Mouse (Mus musculus) heart, postnatal 14 days (tissue): ENCODE measurements around the gene Helz2. TPM values are rescaled to one million over a fixed set of nuclear protein-coding genes. Genes with fewer than 3 reads are reported as not detected.
A peak's percentile ranks its signal among the peaks of the same experiment; 100 is the strongest.
"Not testable (repeated sequence)": the region's sequence is repeated elsewhere in the genome, so short reads cannot be mapped to it uniquely, and the experiment has no call there.

Experiments used
- DNase-seq, 2 experiments: peaks; one replicate each; pipeline ENCODE4 v3.0.0; 2021 to 2022
- intact Hi-C: fragments of 180-260 bp; cut with DNase I; formaldehyde crosslinking; loops from one replicate; pipeline ENCODE4 v1.15.1; 2025
- total RNA-seq, 2 experiments: library from RNA; stranded (reverse); gene quantifications; 2 replicates each; pipeline ENCODE4 v1.2.3; 2021

Gene Helz2
- total RNA-seq, 2 experiments from 2014 or later = 12.8 to 12.9 TPM

DNA sequence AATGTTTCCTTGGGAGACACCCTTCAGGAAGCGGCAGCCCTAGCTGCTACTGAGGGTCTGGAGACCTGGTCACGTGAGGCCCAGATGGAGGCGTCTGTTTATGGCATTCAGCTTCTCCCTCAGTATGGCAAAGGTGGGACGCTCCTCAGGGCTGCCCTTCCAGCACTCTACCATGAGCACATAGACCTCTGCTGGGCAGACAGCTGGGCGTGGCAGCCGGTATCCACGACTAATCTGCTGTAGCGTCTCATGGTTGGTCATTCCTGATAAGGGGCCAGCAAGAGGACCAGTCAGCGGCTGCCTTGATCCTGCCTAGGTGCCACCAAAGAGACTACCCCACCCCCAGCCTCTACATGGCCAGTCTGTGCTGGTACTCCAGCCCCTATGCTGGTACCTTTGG is 35.7 kb downstream of the Helz2 start:
- intact Hi-C loops = no loop called here
- DNase-seq = no peak

DNA sequence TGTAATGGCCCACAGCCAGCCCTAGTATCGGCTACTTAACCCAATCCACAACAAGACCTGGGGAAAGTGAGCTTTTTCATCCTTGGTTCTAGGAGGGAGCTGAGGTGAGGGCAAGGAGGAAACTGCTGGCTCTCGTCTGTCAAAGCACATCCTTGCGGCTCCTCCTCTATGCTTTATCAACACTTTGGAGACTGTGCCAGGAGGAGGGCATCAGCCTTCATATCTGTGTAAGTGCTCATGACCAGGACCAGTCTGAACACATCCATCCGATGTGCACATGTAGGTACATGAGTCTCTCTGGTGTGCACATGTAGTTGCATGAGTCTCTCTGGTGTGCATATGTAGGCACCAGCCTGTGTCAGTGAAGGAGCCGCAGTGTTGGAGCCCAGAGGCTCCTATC is 36.1 kb downstream of the Helz2 start:
- intact Hi-C loops = no loop called here
- DNase-seq = no peak

DNA sequence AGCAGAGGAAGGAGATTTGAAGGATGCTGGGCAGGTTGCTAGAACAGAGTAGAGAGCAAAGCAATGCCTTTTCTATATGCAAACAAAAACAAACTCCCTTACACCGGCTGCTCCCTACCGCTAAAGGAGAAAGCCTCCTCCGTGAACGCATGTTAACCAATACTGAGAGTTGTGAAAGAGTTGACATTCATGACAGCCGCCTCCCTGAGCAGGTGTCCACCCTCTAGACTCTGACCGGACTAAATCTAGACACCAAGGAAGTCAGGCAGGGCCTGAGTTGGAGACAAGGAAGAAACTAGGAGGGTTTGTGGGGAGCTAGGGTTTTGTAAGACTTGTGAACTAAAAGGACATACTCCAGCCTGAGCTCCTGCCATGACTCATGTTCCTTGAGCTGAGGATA is 38.9 kb downstream of the Helz2 start:
- DNase-seq = no peak
- intact Hi-C loops = no loop called here

GRCm38 (mm10) chr2:181202422-181202821 is 39.4 kb downstream of the Helz2 start, which contains the start of gene Ptk6:
Gene Ptk6 (minus strand): TSS chr2:181202789.
- intact Hi-C loops = no loop called here
- no peak for DNase-seq

DNA sequence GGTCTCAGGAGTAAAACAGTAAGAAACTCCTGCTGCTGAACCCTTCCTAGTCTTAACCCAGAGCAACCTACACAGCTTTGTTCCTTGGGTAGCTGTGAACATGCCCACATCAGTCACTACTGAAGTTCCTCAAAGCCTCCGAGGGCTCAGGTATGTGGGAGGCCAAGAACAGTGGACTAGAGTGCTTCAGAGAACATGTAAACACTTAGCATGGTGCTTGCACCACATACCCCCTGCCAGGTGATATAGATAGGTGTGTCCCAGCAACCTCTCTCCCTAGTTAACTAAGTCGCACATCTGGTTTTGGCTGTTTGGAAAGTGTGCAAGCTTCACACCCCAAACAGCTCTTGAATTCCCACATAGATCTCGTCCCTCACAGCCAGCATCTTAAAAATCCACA is 40.2 kb downstream of the Helz2 start:
- intact Hi-C loops = no loop called here
- DNase-seq = no peak

DNA sequence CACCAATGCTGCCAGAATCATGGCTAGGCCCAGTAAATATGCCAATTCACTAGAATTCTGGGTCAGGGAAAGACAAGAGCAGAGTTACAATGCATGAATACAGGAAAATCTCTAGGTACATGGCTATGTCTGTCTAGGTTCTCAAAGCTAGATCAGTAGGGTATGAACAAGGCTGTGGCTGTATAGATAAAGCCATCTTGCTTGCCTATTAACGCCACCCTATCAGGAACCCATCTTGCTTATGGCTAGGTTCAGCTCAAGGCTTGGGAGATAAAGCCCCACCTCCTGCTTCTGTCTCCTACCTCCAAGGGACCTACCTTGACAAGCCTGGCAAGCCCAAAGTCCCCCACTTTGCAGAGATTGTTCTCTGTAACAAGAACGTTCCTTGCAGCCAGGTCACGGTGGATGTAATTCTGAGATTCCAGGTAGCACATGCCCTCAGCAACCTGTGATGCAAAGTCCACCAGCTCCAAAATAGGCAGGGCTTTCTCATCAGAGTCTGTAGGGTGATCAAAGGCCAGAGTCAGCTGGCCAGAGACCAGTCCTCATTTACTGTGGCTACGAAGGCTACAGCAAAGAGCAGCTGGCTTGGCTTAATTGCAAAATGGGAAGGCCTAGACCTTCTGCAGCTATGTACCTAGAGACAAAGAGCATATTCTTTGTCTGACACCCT is 45.1 kb downstream of the Helz2 start:
- DNase-seq = no peak
- intact Hi-C loops = no loop called here

- intact Hi-C loops = no loop called here
- no peak for DNase-seq
Observed at GRCm38 (mm10) chr2:181193044-181193443, 48.8 kb downstream of the Helz2 start.

- intact Hi-C loops = no loop called here
- DNase-seq = no peak
Observed at GRCm38 (mm10) chr2:181191936-181192335, 49.9 kb downstream of the Helz2 start.

DNA sequence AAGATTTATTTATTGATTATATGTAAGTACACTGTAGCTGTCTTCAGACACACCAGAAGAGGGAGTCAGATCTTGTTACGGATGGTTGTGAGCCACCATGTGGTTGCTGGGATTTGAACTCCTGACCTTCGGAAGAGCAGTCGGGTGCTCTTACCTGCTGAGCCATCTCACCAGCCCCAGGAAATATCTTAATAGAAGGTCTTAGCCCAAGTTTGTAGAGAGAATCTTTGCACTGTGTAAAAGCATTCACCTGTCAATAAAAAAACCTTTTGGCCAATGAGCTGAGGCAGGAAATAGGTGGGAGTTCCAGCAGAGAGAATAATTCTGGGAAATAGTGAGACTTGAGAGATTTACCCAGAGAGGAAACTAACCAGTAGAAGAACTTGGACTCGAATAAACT is 50.4 kb downstream of the Helz2 start:
- intact Hi-C loops, DNase-seq: not testable (repeated sequence)

DNA sequence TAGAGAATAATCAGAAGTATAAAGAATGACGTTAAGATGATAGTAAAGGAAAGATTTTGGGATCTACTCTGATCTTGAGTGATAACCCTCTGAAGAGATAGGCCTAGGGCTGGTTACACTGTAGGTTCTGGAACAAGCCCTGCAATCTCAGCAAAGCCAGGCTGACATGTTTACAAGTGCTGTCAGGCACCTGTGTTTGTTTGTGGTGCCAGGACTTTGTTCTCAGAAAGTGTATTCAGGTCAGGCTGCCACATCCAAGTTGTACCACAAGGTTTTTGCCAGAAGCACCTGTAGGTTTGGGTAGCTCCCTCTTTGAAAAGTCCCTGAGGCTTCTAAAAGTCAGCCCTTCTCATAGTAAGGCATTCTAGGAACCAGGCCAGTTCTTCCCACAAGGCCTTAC is 52.5 kb downstream of the Helz2 start:
- intact Hi-C loops = loop anchor here (2.0 to 10.0 kb wide), 3 partner anchors 31 to 405 kb away; partner anchors contain the start of genes Fndc11, Prpf6, Samd10 and Zfp512b

DNA sequence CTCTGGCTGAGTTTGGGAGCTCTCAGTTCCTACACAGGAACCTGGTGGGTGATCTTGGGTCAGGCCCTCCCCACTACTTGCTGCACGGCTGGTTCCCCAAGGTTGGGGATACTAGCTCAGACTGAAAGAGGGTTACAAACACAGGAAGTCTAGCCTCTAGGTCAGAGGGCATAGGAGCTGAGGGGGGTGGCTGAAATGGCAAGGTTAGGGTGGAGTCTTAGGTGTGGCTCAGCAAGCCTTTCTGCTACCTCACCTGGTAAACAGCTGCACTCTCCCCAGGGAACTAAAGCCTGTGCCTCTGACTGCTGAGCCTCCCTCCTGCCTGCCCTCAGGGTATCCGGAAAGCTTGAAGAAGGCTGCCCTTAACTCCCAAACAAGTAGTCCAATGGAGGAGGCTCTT is 53.1 kb downstream of the Helz2 start:
- peak in 1 of 2 experiments; percentile 7 for DNase-seq
- intact Hi-C loops = loop anchor here (2.0 to 10.0 kb wide), 3 partner anchors 32 to 406 kb away; partner anchors contain the start of genes Fndc11, Prpf6, Samd10 and Zfp512b

More for the DNA sequence above, 52.5 kb downstream of the Helz2 start:
- DNase-seq = no peak

DNA sequence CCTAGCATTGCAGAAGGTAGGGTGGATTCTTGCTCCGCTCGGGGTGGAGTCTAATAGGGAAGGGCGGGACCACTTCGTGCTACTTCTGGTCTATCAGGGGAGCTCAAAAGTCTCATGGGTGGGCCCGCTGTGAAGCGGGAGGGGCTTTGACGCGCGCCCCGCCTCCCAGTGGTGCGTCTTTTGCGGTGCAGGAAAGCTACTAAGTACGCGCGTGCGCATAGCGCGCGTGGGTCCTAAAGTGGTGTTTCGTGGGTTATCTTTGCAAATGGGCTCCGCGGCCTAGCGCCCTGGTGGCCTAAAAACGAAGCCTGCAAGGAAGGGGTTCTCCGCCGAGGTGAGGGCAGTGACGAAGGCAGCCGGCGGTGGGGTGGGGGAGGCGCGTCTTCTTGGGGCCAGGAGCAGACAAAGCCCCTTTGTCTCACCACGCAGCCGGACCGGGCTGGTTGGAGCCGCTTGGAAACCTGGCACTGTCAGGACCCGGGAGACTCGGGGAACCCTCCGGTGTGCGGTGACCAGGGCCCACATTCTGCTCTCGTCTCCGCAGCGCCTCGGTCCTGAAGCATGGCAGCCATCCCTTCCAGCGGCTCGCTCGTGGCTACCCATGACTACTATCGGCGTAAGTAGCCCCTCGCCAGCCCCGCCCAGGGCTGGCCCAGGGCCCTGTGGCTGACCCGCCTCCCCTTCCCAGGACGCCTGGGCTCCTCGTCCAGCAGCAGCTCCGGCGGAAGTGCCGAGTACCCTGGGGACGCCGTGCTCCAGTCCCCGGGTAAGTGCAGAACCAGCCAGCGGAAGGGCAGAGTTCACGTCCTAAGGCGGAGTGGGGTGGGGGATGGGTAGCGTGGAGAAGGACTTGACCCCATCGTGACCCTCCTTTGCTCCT is 54.5 kb downstream of the Helz2 start, which contains the start of gene Ppdpf:
Ppdpf (plus strand) TSS at position 127 of the 880 bp plus-strand sequence.
- DNase-seq = peak; percentile 91 to 92
- intact Hi-C loops = loop anchor here (2.0 to 10.0 kb wide), 3 partner anchors 50 to 407 kb away; partner anchors contain the start of genes Prpf6, Samd10 and Zfp512b

GRCm38 (mm10) chr2:181186635-181187034 is 55.2 kb downstream of the Helz2 start:
- intact Hi-C loops = loop anchor here (1.0 to 10.0 kb wide), 4 partner anchors 51 to 408 kb away; partner anchors contain the start of genes Prpf6, Samd10 and Zfp512b
- peak; percentile 82 to 86 for DNase-seq

GRCm38 (mm10) chr2:181180898-181181297 is 60.9 kb downstream of the Helz2 start:
- intact Hi-C loops = loop anchor here (10.0 kb wide), 1 partner anchor 414 kb away; the partner anchor contains the start of genes Prpf6, Samd10 and Zfp512b
- no peak for DNase-seq

DNA sequence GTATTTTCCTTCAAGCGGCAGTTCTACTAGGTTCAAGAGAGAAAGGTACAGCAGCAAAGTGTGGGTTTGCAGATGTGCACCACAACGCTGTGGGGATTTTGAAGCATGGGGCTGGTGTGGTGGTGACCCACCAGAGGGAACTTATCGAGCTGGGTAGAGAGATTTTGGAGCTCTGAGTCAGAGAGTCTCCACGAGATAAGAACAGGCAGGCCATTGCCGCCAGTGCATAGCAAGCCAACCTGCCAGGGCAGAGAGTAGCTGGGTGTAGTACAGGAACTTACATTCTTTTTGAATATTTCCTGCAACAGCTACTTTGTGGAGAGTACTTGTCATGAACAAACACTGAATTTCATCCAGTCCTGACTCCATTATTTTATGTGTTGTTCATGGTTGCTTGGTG is 63.4 kb downstream of the Helz2 start:
- no peak for DNase-seq
- intact Hi-C loops = no loop called here

- DNase-seq = no peak
- intact Hi-C loops = no loop called here
Observed at GRCm38 (mm10) chr2:181178015-181178414, 63.8 kb downstream of the Helz2 start.

Other genes starting within 250 kb of the Helz2 start
- gene Chrna4, start 198.5 kb downstream of the Helz2 start, total RNA-seq = under 1 TPM in 1 of 2 experiments, not detected in 1; 0.17 TPM
- gene Kcnq2, start 106.7 kb downstream of the Helz2 start, total RNA-seq = under 1 TPM in 1 of 2 experiments, not detected in 1; 0.22 TPM
- gene Eef1a2, start 85.0 kb downstream of the Helz2 start, total RNA-seq = 1,000 to 10,000 TPM in 1 of 2 experiments, 100 to 1,000 TPM in 1; 981 to 1,021 TPM
- 10 to 100 TPM; 45.2 to 49.2 TPM for gene Ppdpf, start 54.8 kb downstream of the Helz2 start, total RNA-seq
- gene Ptk6, start 39.2 kb downstream of the Helz2 start, total RNA-seq = not detected
- gene Srms, start 28.8 kb downstream of the Helz2 start, total RNA-seq = under 1 TPM; 0.17 to 0.61 TPM
- gene Fndc11, start 22.0 kb downstream of the Helz2 start, total RNA-seq = under 1 TPM in 1 of 2 experiments, not detected in 1; 0.20 TPM
- 10 to 100 TPM; 11.5 to 13.3 TPM for gene Gmeb2, start 46.0 kb upstream of the Helz2 start, total RNA-seq
- gene Stmn3, start 72.5 kb upstream of the Helz2 start, total RNA-seq = under 1 TPM in 1 of 2 experiments, not detected in 1; 0.24 TPM
- gene Rtel1, start 77.7 kb upstream of the Helz2 start, total RNA-seq = 10 to 100 TPM; 15.8 to 18.5 TPM
- gene Zgpat, start 122.9 kb upstream of the Helz2 start, total RNA-seq = 10 to 100 TPM; 21.0 to 21.4 TPM
- gene Arfrp1, start 123.4 kb upstream of the Helz2 start, total RNA-seq = 10 to 100 TPM; 43.9 to 44.0 TPM
- 1 to 10 TPM; 7.9 to 8.7 TPM for gene Lime1, start 138.1 kb upstream of the Helz2 start, total RNA-seq
- gene Zbtb46, start 217.4 kb upstream of the Helz2 start, total RNA-seq = 10 to 100 TPM; 13.8 to 14.4 TPM